Mouse (Mus musculus): ENCODE data around the gene Nbea.

The Nbea gene

GRCm38 (mm10) chr3:55751363-55751762, 432.1 kb downstream of the Nbea start:
- DNase-seq (ENCODE audit: low spot score), result no peak

GRCm38 (mm10) chr3:55750445-55751065, 432.9 kb downstream of the Nbea start:
- no peak for DNase-seq (ENCODE audit: low spot score)

GRCm38 (mm10) chr3:55743885-55744284, 439.6 kb downstream of the Nbea start:
- DNase-seq (ENCODE audit: low spot score), result no peak

GRCm38 (mm10) chr3:55742654-55743053, 440.8 kb downstream of the Nbea start:
- DNase-seq (ENCODE audit: low spot score), result no peak

DNA sequence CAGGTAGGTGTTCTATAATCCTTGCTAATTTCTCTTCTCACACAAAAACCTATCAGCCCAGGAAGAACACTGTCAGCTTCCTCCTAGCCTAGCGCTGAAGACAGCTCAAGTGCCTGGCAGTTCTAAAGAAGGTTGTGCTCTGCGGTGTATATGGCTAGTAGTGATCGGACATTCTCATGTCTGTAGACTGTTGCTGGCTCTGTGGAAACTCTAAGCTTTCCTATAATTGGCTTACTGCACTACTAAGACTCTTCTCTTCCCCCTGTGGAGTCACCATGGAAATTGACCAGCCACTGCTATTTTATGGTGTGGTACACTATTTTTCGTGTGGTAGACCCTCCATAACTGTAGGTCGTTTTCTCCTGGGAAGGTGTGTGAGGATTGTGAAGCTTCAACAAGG, 441.3 kb downstream of the Nbea start:
- no peak for DNase-seq (ENCODE audit: low spot score)

GRCm38 (mm10) chr3:55741428-55741827, 442.1 kb downstream of the Nbea start:
- no peak for DNase-seq (ENCODE audit: low spot score)

DNA sequence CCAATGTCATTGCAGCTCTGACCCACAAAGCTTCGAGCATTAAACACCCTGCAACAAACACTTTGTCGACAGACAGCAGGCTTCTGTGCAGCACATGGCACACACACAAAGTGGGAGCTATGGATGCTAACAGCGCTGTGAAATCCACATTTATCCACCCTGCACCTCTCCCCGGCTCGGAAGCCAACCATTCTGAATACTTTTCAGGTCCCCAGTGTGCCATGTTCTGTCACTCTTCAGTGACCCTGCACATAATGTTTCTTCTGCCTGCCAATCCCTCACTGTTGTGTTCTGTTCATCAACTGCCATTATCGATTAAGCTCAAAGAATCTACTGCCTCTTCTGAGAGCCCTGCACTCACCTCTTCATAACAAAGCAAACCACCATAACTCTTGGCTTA, 449.8 kb downstream of the Nbea start:
- no peak for DNase-seq (ENCODE audit: low spot score)

DNA sequence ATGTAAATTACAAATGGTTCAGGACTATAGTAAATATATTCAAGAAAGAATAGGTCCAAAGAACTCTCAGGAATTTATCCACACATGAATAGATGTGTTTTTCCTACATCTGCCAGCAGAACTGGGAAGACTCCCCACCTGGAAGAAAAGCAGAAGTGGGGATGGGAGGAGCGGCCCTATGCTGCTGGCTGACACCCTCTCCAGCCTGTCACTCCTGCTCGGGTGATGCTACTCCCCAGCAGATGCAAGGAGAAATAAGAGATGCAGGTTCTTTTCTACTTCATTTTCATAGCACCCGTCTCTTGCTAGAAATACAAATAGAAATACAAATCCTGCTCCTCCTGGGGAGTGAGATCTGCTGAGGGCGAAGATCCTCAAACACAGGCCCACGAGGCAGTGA, 453.0 kb downstream of the Nbea start:
- DNase-seq (ENCODE audit: low spot score), result no peak

DNA sequence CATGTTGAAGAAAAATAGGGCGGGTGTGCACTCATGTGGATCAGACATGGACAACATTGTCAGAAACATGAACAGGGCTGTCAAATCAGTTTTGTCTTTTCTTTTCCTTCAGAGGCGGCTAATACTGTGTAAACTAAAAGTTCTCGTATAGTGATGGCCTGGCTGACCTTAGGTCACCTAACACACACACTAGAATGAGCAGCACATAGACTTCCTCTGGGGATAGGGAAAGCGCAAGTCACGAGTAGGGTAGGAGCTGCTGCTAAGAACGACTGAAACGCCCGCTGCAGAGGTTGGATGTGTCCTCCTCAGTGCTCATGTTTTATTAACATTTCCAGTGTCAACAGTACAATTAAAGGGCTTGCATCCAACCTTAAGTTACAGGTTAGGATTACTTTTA, 453.4 kb downstream of the Nbea start:
- DNase-seq (ENCODE audit: low spot score), result no peak

- DNase-seq (ENCODE audit: low spot score), result no peak
Observed at GRCm38 (mm10) chr3:55714260-55714659, 469.2 kb downstream of the Nbea start.

- DNase-seq (ENCODE audit: low spot score), result no peak
Observed at GRCm38 (mm10) chr3:55713856-55714255, 469.6 kb downstream of the Nbea start.

DNA sequence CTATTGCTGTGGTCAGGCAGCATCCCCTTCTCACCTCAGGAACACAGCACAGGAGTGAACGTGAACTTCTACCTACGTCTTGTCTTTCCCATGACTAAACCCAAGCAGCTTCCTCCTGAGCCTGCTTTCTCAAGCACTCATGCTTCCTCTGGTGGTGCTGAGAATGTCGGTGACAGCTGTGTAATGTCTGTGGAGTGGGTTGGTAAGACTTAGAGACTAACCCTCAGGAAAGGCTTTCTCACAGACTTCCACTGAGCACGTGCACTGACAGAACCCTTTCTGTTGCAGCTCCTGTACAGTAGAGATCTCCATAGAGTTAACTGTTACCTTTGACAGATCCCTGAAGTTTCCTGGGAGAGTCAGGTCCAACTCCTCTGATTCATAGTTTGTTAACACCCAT, 473.2 kb downstream of the Nbea start:
- DNase-seq (ENCODE audit: low spot score), result no peak

DNA sequence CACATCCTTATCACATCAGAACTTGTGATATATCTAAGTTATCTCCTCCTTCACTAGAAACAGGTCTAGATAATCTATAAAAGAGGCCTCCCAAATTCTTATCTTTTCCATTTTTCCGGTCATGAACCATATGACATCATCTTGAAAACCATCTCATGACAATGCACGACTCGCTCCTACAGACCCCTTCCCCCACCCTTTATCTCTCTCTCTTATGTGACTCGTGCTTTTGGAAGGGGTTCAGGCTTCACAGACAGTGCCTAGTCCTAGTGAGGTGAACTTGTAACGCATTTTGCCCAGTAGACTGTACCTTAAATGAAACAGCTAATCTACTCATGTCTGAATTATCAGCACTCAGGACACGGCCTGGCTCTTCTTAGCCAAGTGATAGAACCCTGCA, 481.9 kb downstream of the Nbea start:
- no peak for DNase-seq (ENCODE audit: low spot score)

- no peak for DNase-seq (ENCODE audit: low spot score)
Observed at GRCm38 (mm10) chr3:55697174-55697573, 486.3 kb downstream of the Nbea start.

DNA sequence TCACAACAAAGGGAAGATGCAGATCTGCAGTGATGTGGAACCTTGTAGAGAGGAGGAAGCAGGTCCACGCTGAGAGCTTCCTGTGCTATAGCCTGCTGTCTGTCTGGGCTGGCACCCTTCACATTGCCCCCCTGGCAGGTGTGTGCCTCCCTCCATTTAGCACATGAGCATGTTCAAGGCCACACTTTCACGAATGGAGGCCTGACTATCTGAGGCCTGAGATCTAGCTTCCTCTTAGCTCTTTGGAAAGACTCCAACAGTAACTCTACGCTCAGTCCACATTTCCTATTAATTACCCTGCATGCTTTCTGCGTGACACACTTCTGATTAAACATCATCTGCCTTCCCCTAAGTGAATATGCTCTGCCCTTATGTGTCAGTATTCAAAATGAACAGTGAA, 490.4 kb downstream of the Nbea start:
- no peak for DNase-seq (ENCODE audit: low spot score)

DNA sequence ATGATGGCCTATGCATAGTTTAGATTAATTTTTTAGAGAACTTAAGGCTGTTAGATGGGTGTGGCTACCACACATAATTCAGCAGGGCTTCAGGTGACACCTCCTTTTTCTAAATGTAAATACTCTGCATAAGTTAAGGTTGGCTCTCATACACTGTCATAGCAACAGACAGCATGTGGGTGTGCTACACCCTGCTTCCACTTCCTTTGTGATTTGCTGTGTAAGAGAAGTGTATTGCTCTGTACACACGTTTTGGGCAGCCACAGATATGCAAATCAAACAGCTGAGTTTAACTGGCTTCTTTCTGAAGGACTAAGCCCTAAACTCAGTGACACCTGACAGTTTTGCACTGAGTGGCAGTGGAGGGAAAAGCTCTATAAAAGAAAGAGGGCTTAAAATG, 495.4 kb downstream of the Nbea start:
- no peak for DNase-seq (ENCODE audit: low spot score)

GRCm38 (mm10) chr3:55686993-55687392, 496.5 kb downstream of the Nbea start:
- no peak for DNase-seq (ENCODE audit: low spot score)

- no peak for DNase-seq (ENCODE audit: low spot score)
Observed at GRCm38 (mm10) chr3:55685627-55686026, 497.9 kb downstream of the Nbea start.

DNA sequence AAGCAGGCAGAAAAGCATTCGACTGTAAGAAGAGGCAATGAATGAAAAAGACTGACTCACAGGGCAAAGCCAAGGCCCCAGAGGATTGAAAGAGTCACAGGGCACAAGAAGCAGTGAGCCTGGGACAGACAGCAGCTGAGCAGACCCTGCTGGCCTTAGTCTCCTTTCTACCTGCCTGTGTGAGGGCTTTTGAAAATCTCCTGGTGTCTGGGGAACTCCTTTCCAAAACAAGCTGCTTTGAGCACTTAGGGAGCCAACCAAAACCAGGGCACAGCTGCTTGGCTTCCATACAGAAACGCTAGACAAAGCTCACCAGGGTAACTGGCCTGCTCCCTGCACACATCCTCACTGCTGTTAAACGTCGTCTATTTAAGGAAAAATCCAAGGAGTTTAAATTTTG, 498.6 kb downstream of the Nbea start:
- DNase-seq (ENCODE audit: low spot score), result peak; percentile 30

DNA sequence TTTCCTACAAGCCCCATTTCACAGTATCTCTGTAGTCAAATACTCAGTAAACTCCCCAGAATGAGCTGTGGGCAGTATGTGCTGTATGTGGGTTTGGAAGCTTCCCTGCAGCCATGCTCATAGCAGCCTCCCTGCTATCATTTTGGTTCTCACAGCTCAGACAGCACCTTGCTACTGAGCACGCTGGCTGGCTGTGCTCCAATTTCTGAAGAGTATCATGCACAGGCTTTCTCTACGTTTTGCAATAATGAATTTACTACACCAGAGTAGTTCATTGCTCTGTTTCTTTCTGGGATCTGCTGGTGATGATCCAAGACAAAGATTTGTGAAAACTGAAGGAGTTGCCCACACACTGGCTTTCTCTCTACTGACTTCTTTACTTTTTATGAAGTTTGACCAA, 505.8 kb downstream of the Nbea start:
- peak; percentile 37 for DNase-seq (ENCODE audit: low spot score)

GRCm38 (mm10) chr3:55674185-55674584, 509.3 kb downstream of the Nbea start:
- DNase-seq (ENCODE audit: low spot score), result no peak

- DNase-seq (ENCODE audit: low spot score), result no peak
Observed at GRCm38 (mm10) chr3:55667048-55667447, 516.5 kb downstream of the Nbea start.

- DNase-seq (ENCODE audit: low spot score), result no peak
Observed at GRCm38 (mm10) chr3:55665928-55666327, 517.6 kb downstream of the Nbea start.

DNA sequence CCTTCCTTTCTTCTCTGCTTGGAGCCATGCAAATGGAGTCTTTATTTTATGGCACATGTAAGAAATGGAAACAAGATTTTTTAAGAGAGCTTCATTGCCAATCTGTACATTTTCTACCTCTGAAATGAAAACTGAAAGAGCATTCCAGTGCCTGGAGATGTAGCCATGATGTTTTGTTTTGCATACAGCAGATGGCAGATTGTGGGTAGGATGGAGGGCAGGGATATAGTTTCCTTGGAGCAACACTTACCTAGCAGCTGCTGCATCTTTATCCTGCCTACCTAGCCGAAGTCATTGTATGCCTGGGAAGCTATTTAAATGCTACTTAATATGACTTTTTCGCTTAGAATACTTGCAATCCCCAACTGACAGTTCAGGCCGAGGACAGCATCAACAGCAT, 518.8 kb downstream of the Nbea start:
- DNase-seq (ENCODE audit: low spot score), result no peak
